Mouse (Mus musculus) neural tube, embryonic 15.5 days (tissue): ENCODE measurements around the gene Nmrk2. TPM values are rescaled to one million over a fixed set of nuclear protein-coding genes. Genes with fewer than 3 reads are reported as not detected.

ENCODE experiments used
- ATAC-seq: fragments of 200-750 bp; cut with Nextera tagmentation; 2 replicates; pipeline ENCODE4 v1.8.0; 2017; ENCODE audit warnings: mild to moderate bottlenecking, moderate TSS enrichment, moderate library complexity; ENCODE audit not compliant: low FRiP score
- H3K27ac ChIP-seq: fragments of 300-500 bp; sonication (generic); replicated peaks from 2 replicates; pipeline ENCODE4 v1.5.1; 2015; ENCODE audit warnings: mild to moderate bottlenecking, inconsistent platforms
- H3K27me3 ChIP-seq: fragments of 300-500 bp; sonication (generic); replicated peaks from 2 replicates; pipeline ENCODE4 v1.6.1; 2015; ENCODE audit warnings: inconsistent platforms
- H3K36me3 ChIP-seq: fragments of 300-500 bp; sonication (generic); 2 replicates; pipeline ENCODE4 v1.6.1; 2015; ENCODE audit warnings: inconsistent platforms
- H3K4me1 ChIP-seq: fragments of 300-500 bp; sonication (generic); 2 replicates; pipeline ENCODE4 v1.6.1; 2015; ENCODE audit warnings: inconsistent platforms
- H3K4me2 ChIP-seq: fragments of 300-500 bp; sonication (generic); 2 replicates; pipeline ENCODE4 v1.6.1; 2015; ENCODE audit warnings: inconsistent platforms, mild to moderate bottlenecking, moderate library complexity
- H3K4me3 ChIP-seq: fragments of 300-500 bp; sonication (generic); replicated peaks from 2 replicates; pipeline ENCODE4 v1.5.1; 2015; ENCODE audit warnings: mild to moderate bottlenecking, inconsistent platforms
- H3K9ac ChIP-seq: fragments of 300-500 bp; sonication (generic); replicated peaks from 2 replicates; pipeline ENCODE4 v1.6.1; 2015; ENCODE audit warnings: mild to moderate bottlenecking, inconsistent platforms
- H3K9me3 ChIP-seq: fragments of 300-500 bp; sonication (generic); replicated peaks from 2 replicates; pipeline ENCODE4 v1.6.1; 2016; ENCODE audit warnings: inconsistent platforms
- WGBS: fragments of 180-500 bp; shearing (Covaris S2); methylation state at CpG from one replicate; pipeline ENCODE4 v1.1.7; 2015; ENCODE audit warnings: mixed read lengths; 5-methylcytosine and 5-hydroxymethylcytosine counted together
- polyA plus RNA-seq: library from polyadenylated mRNA; unstranded; fragments of >200 nt; fragmentation: Nextera tagmentation; extraction: Ambion mirVana; gene quantifications from 2 replicates; pipeline ENCODE4 v1.2.1, GENCODE M21; 2015

The Nmrk2 gene
- polyA plus RNA-seq, 1 experiment from 2014 or later, result 0.17 TPM

DNA sequence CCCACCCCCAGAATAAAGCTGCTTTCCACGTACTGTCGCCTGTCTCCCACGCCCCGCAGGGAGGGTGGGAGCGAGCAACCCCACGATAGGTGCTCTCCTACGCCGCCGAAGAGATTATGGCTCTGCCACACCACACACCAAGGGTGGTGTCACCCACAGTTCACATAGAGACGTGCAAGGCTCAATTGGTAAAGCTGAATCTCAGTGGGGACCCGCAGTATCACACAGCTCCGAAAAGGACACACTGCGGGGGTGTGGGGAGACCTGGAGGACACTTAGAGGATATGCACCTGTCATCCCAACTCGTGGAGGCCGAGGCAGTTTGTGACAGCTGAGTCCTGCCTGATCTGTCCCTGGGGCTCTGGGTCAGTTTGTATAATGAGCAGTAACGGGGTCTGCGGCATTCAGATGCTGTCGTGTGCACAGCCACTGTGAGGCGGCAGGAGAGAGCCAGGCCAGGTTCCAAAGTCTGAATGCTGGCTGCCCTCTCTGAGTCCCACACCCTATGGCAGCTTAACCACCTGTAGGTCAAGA, 8.8 kb downstream of the Nmrk2 start:
- no peaks in the 10 kb centered on the region for H3K9me3 ChIP-seq
- WGBS, result 3% methylated on average over 19 of the region's 19 CpGs
- peak overlapping the region; percentile 56 for H3K4me3 ChIP-seq
- peak; percentile 62 for ATAC-seq
- peaks cover 22% of the 10 kb centered on the region for H3K36me3 ChIP-seq
- peak overlapping the region; percentile 95 for H3K4me2 ChIP-seq
- H3K27me3 ChIP-seq, result peaks cover 30% of the 10 kb centered on the region
- peaks cover 36% of the 10 kb centered on the region for H3K4me1 ChIP-seq
- H3K27ac ChIP-seq, result peak overlapping the region; percentile 98
- H3K9ac ChIP-seq, result peak overlapping the region; percentile 73

DNA sequence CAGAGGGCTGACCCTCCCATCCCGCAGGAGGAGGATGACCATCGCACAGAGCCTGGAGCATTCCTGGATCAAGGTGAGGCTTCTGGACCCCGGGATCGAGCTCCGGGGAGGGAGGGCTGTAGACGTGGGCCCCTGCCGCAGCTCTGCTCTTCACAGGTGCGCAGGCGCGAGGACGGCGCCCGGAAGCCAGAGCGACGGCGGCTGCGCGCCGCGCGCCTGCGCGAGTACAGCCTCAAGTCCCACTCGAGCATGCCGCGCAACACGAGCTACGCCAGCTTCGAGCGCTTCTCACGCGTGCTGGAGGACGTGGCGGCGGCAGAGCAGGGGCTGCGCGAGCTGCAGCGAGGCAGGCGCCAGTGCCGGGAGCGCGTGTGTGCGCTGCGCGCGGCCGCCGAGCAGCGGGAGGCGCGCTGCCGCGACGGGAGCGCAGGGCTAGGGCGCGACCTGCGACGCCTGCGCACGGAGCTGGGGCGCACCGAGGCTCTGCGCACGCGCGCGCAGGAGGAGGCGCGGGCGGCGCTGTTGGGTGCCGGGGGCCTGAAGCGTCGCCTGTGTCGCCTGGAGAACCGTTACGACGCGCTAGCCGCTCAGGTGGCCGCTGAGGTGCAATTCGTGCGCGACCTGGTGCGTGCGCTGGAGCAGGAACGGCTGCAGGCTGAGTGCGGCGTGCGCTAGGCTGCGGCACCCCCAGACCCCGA, 9.4 kb downstream of the Nmrk2 start:
- 1% methylated on average over 93 of the region's 93 CpGs for WGBS

DNA sequence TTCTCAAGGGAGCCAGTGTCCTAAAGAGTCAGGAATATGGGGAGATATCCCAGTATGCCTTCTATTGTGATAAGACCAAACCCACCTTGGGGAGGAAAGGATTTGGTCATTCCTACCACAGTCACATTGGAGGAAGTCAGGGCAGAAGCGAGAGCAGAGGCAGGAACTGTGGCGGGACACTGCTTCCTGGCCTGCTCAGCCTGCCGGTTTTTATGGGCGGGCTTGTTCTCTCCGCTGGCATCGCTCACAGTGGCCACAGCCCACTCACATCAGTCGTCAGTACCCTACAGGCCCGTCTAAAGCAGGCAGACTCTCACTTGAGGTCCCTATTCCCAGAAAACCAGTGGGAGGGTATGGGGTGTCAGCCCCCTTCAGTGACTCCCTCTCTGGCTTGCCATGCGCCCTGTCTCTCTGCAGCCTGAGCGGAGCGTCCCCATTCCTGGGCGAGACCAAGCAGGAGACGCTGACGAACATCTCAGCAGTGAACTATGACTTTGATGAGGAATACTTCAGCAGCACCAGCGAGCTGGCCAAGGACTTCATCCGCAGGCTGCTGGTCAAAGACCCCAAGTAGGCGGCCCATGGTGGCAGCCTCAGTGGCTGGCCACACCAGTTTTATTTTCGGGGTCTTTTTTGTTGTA, 10.4 kb downstream of the Nmrk2 start:
- WGBS, result 88% methylated on average over 18 of the region's 18 CpGs
- H3K4me3 ChIP-seq, result peak overlapping the region; percentile 56; the same call in 1 of the 2 replicates

More for the DNA sequence above, 9.4 kb downstream of the Nmrk2 start:
- Histone ChIP-seq H3K9ac (peak overlapping the region; percentile 73), H3K36me3 (peaks cover 24% of the 10 kb centered on the region), H3K4me2 (peak overlapping the region; percentile 95), H3K27ac (peak overlapping the region; percentile 98), H3K9me3 (no peaks in the 10 kb centered on the region), H3K27me3 (peaks cover 29% of the 10 kb centered on the region), H3K4me1 (peaks cover 36% of the 10 kb centered on the region), H3K4me3 (peak overlapping the region; percentile 56)
- peak; percentile 91 for ATAC-seq

DNA sequence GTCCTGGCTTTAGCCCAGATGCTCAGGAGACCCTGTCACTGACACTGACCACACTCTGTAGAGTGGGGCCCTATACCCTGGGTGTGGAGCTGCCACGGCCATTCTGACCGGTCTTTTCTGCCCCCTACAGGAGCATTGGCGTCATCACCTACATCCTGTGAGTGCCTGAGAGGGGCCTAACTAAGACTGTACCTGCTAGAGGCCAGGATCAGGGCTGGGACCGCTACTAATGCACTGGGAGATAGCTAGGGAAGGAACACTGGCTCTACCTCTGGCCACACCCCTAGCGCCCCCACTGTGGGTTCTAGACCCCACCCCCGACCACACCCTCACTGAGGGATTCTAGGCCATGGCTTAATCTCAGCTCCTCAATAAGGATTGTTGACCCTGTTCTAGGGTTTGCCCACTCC, 10.9 kb downstream of the Nmrk2 start:
- Histone ChIP-seq H3K9ac (no peak overlapping the region; the same call in 1 of the 2 replicates), H3K27ac (peak overlapping the region; percentile 98), H3K4me3 (no peak overlapping the region), H3K4me2 (no peak overlapping the region), H3K36me3 (peaks cover 36% of the 10 kb centered on the region), H3K9me3 (no peaks in the 10 kb centered on the region), H3K27me3 (peaks cover 14% of the 10 kb centered on the region), H3K4me1 (peaks cover 36% of the 10 kb centered on the region)
- 69% methylated on average over 6 of the region's 6 CpGs for WGBS
- ATAC-seq, result no peak

More for the DNA sequence above, 10.4 kb downstream of the Nmrk2 start:
- H3K9ac ChIP-seq, result no peak overlapping the region
- ATAC-seq, result no peak
- H3K9me3 ChIP-seq, result no peaks in the 10 kb centered on the region
- H3K27me3 ChIP-seq, result peaks cover 19% of the 10 kb centered on the region
- H3K27ac ChIP-seq, result peak overlapping the region; percentile 98
- peaks cover 36% of the 10 kb centered on the region for H3K4me1 ChIP-seq
- peaks cover 34% of the 10 kb centered on the region for H3K36me3 ChIP-seq
- peak overlapping the region; percentile 95 for H3K4me2 ChIP-seq

DNA sequence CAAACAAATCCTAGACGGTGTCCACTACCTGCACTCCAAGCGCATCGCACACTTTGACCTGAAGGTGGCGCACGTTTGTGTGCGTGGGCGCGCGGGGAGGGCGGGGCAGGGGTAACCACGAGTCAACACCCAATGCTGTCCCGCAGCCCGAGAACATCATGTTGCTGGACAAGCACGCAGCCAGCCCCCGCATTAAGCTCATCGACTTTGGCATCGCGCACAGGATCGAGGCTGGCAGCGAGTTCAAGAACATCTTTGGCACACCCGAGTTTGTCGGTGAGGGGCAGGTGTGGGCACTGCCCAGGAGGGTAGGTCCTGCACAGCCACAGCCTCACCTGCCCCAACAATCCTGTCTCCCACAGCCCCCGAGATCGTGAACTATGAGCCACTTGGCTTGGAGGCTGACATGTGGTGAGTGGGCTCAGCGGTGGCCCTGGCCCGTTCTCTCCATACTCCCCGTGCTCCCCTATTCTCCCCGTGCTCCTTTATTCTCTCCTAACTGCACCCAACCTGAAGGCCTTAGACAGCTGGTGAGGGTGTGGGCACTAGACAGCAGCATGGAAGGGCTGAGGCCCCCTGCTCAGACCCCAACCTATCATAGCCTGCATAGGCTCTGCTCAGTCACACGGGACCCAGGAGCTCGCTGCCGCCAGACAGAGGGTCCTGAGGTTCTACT, 11.5 kb downstream of the Nmrk2 start:
- H3K27ac ChIP-seq, result no peak overlapping the region
- H3K27me3 ChIP-seq, result peaks cover 9% of the 10 kb centered on the region
- peaks cover 41% of the 10 kb centered on the region for H3K36me3 ChIP-seq
- H3K9ac ChIP-seq, result no peak overlapping the region; the same call in 1 of the 2 replicates
- H3K4me1 ChIP-seq, result peaks cover 36% of the 10 kb centered on the region
- no peak for ATAC-seq
- WGBS, result 67% methylated on average over 31 of the region's 31 CpGs
- H3K9me3 ChIP-seq, result no peaks in the 10 kb centered on the region
- no peak overlapping the region for H3K4me3 ChIP-seq
- H3K4me2 ChIP-seq, result no peak overlapping the region

DNA sequence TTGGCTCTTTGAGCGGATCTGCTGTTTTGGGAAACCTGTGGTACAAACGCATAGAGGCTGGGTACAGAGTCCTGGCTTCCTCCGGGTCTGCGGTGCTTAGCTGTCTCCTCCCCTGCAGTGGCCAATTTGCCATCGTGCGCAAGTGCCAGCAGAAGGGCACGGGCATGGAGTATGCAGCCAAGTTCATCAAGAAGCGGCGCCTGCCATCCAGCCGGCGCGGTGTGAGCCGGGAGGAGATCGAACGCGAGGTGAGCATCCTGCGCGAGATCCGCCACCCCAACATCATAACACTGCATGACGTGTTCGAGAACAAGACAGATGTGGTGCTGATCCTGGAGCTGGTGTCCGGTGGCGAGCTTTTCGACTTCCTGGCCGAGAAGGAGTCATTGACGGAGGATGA, 12.0 kb downstream of the Nmrk2 start:
- no peak overlapping the region for H3K9ac ChIP-seq
- H3K4me3 ChIP-seq, result no peak overlapping the region
- peaks cover 3% of the 10 kb centered on the region for H3K27me3 ChIP-seq
- H3K36me3 ChIP-seq, result peaks cover 46% of the 10 kb centered on the region
- H3K4me1 ChIP-seq, result peaks cover 39% of the 10 kb centered on the region
- H3K9me3 ChIP-seq, result no peaks in the 10 kb centered on the region
- 81% methylated on average over 26 of the region's 26 CpGs for WGBS
- no peak for ATAC-seq
- no peak overlapping the region for H3K4me2 ChIP-seq
- H3K27ac ChIP-seq, result no peak overlapping the region

DNA sequence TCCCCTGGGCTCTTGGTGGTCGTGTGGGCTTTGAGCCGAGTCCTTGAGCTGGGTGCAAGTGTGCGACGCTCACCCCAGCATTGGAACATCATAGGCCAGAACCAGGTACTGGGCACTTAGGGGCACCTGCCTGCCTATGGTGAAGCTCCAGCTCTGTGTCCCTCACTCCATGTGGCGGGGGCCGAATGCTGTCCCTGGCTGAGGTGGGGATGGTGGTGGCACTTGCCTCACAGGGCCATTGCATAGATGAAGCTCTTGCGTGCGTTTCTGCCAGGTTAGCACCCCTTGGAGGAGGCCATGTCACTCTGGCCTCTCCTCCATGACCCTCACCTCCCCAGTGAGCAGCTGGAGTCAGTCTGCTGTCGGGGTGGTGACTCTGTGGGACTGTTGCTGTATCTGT, 14.7 kb downstream of the Nmrk2 start:
- Histone ChIP-seq H3K4me3 (no peak overlapping the region), H3K36me3 (peaks cover 60% of the 10 kb centered on the region), H3K9ac (no peak overlapping the region), H3K4me2 (no peak overlapping the region), H3K9me3 (no peaks in the 10 kb centered on the region), H3K4me1 (peaks cover 39% of the 10 kb centered on the region), H3K27me3 (no peaks in the 10 kb centered on the region), H3K27ac (no peak overlapping the region)
- 97% methylated on average over 9 of the region's 9 CpGs for whole genome bisulfite sequencing
- ATAC-seq, result no peak

DNA sequence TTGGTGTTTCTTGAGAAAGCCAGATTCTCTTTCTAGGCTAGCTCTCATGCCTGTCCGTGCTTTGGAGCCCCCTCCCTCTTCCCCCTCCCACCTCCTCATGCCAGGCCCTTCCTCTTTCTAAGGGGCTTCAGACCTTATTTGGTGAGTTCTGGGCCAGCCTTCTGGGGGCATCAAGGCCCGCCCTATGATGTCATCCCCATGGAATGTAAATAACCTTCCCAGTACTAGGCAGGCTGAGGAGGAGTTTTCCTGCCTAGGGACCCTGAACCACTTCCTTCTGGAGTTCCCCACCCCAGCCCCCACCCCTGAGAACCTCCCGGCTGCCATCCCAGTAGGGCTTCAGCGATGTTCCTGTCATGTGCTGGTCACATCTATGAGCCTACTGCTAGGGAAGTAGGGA, 17.1 kb downstream of the Nmrk2 start:
- ATAC-seq, result no peak

DNA sequence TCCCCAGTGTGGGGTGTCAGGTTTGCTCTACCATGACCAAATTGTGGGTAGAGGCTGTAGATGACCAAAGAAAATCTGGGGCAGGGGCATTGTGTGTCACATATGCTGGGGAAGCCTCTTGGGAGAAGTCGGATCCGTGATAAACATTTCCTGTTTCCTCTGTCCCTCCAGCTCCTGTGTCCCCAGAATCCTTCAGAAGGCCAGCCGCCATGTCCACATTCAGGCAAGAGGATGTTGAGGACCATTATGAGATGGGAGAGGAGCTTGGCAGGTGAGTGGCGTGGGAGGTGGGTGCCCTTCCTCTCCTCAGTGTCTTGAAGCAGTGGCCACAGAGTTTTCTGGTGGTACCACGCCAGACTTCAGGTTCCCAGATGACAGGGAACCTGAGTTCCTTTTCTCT, 18.0 kb downstream of the Nmrk2 start, which contains the start of gene 4930442H23Rik:
Gene 4930442H23Rik, minus strand, starts transcription at position 45 of the 400 bp plus-strand sequence.
- Histone ChIP-seq H3K4me1 (peaks cover 32% of the 10 kb centered on the region), H3K27ac (peak within 1 kb of the TSS; percentile 91), H3K4me3 (peak within 1 kb of the TSS; percentile 74), H3K27me3 (no peaks in the 10 kb centered on the region), H3K9me3 (no peaks in the 10 kb centered on the region), H3K4me2 (peak within 1 kb of the TSS; percentile 64), H3K36me3 (peaks cover 76% of the 10 kb centered on the region), H3K9ac (peak within 1 kb of the TSS; percentile 63)
- WGBS, result 89% methylated on average over 5 of the region's 5 CpGs
- no peak for ATAC-seq

More for the DNA sequence above, 17.1 kb downstream of the Nmrk2 start:
- 72% methylated on average over 4 of the region's 4 CpGs for WGBS
- Histone ChIP-seq H3K36me3 (peaks cover 68% of the 10 kb centered on the region), H3K4me3 (no peak overlapping the region), H3K4me1 (peaks cover 30% of the 10 kb centered on the region), H3K9ac (no peak overlapping the region), H3K9me3 (no peaks in the 10 kb centered on the region), H3K27ac (0 out of 2 replicates have a peak overlapping the region, but pooled peaks have one; percentile 38), H3K4me2 (no peak overlapping the region), H3K27me3 (no peaks in the 10 kb centered on the region)

DNA sequence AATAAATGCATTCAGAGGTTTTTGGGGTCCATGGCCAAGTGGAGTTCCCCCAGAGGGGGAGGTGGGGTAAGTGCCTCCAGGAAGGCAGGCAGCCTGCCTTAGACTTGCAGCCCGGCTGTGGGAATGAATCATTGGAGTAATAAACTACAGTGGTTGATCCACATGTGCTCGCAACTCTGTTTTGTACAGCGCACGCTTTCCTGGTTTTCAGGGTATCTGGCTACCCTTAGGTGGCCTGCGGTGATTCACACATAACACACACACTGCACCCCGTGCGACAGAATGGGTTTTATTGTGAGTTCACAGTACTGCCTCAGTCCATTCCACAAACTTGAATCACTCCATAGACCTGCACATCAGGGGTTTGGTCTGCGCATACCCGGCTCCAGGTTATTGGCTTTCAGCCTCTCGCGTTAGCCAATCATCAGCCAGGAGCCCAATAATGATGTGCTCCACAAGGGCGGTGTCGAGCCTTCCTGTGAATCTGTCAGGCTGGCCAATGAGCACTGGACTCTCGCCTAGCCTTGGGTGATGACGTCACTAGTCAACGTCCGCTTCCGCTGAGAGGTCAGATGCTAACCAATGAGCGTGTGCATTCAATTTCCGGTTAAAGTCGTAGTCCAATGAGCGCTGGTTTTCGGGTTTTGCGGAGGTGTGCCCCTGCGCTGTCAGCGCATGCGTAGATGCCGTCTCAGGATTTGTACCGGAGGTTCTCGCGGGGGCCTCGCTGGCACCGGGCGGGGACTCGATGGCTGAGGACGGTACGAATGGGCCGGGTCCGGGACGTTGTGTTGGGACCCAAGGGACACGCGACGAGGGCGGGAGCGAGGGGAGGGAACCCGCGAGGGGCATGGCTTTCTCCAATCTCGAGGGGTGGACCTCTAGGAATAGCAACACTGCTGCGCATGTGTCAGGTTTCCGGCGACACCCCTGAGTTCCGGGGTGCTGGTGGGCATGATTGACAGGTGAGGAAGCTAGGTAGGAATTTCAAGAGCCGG, 19.2 kb downstream of the Nmrk2 start, which contains the start of gene Dapk3:
Gene Dapk3, plus strand, starts transcription at position 670 of the 998 bp plus-strand sequence.
- 4% methylated on average over 53 of the region's 53 CpGs for WGBS
- Histone ChIP-seq H3K27me3 (no peaks in the 10 kb centered on the region), H3K4me3 (peak within 1 kb of the TSS; percentile 74), H3K4me1 (peaks cover 44% of the 10 kb centered on the region), H3K9me3 (no peaks in the 10 kb centered on the region), H3K36me3 (peaks cover 83% of the 10 kb centered on the region), H3K9ac (peak within 1 kb of the TSS; percentile 63), H3K27ac (peak within 1 kb of the TSS; percentile 91), H3K4me2 (peak within 1 kb of the TSS; percentile 64)
- ATAC-seq, result peak; percentile 95
